16 mouse cellular contexts compared by ENCODE assay signal in the genomic region with DNA sequence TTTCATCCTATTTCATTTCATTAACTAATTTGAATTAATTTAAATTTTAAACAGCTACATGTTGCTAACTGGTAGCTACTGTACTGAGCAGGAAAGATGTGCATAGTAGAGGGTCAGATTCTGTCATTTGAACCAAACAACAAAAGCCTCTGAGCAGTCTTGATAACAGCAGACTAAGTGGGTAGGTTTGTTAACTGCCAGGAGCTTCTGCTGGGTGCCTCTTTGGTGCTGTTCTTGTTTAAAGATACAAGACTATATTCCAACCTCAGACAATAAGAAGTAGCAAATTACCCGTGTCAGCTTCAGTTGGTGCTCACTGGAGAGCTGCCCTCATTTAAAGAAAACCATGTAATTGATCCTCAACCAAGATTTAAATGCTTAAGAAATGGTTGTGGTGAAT. TPM values are rescaled to one million over a fixed set of nuclear protein-coding genes. Genes with fewer than 3 reads are reported as not detected.
"Had no signal": no experiment of that assay in that cellular context is flagged by ENCODE, and none has a peak within 500 bp of the region (broad histone marks: within the 10 kb centered on the region; RNA-seq: fewer than 3 reads in every experiment).

No protein-coding gene starts in this region.

- H3K4me1 ChIP-seq: limb, embryonic 10.5 days; midbrain, embryonic 13.5 days had no signal

- H3K27me3 ChIP-seq: midbrain, embryonic 13.5 days had no signal

- H3K9me3 ChIP-seq: limb, embryonic 10.5 days; midbrain, embryonic 13.5 days had no signal

- ATAC-seq: intestine, postnatal 0 days; midbrain, embryonic 13.5 days had no signal

- DNase-seq: kidney, adult 8-10 months; kidney, postnatal 25 days; lung, embryonic 14.5 days; lung, postnatal 10 days; right cerebral cortex, adult 18-20 months; thymus, adult 2 months; thymus, postnatal 25 days had no signal

- H3K27ac ChIP-seq: left cerebral cortex, adult 2 months; limb, embryonic 10.5 days; macrophage; midbrain, embryonic 13.5 days had no signal

- H3K4me3 ChIP-seq: left cerebral cortex, adult 2 months; limb, embryonic 10.5 days; midbrain, embryonic 13.5 days had no signal

- H3K9ac ChIP-seq: lung, embryonic 14.5 days; midbrain, embryonic 13.5 days had no signal

- H3K4me2 ChIP-seq: lung, embryonic 14.5 days; midbrain, embryonic 13.5 days had no signal

RNA-seq across cellular contexts. Expression of gene Gcnt3, which starts 16.3 kb away (rescaled TPM):
- total RNA-seq: layer of hippocampus, postnatal 25 days; left cerebral cortex, adult 2 months; left cerebral cortex, postnatal 14 days had no signal
- polyA plus RNA-seq: limb, embryonic 10.5 days; macrophage; midbrain, embryonic 13.5 days; midbrain, postnatal 0 days; neural tube, embryonic 14.5 days; thymus, adult 2 months had no signal
